Mouse (Mus musculus): ENCODE measurements around the gene Grb2. TPM values are rescaled to one million over a fixed set of nuclear protein-coding genes. Genes with fewer than 3 reads are reported as not detected.
"Not testable (repeated sequence)": the region's sequence is repeated elsewhere in the genome, so short reads cannot be mapped to it uniquely, and the experiment has no call there.

Gene Grb2
- polyA plus RNA-seq, 1 experiment from 2014 or later, result 79.6 TPM

GRCm38 (mm10) chr11:115647459-115647858 is 60.9 kb downstream of the Grb2 start:
- DNase-seq (ENCODE audit: extremely low spot score, low spot score), result no peak
- Histone ChIP-seq H3K9me3 (no peaks in the 10 kb centered on the region), H3K27me3 (ENCODE audit: poor library complexity, severe bottlenecking) (no peaks in the 10 kb centered on the region), H3K36me3 (replicated peaks) (peaks cover 73% of the 10 kb centered on the region), H3K4me3 (no peak overlapping the region), H3K27ac (no peak overlapping the region), H3K4me1 (0 out of 2 replicates have a peak, but pooled peaks cover 5% of the 10 kb centered on the region)
- 73% methylated on average over 6 of the region's 6 CpGs for WGBS

DNA sequence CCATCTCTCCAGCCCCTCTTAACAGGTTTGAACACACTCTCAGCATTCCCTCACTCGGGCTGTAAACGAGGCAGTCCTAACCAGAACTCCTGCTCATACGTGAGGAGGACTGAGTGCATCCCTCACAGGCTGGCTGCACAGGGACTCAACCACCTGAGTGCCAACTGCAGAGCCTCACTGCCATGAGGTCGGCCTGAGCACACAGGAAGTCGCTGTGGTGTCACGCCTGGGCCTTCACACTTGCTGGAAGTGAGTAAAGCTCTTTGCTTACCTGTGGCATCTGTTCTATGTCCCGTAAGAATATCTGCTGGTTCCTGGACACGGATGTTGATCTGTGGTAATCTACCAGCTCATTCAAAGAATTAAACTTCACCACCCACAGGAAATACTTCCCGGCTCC is 62.0 kb downstream of the Grb2 start:
- peaks cover 6% of the 10 kb centered on the region for H3K4me1 ChIP-seq
- H3K4me3 ChIP-seq, result no peak overlapping the region
- no peaks in the 10 kb centered on the region for H3K27me3 ChIP-seq (ENCODE audit: poor library complexity, severe bottlenecking)
- H3K27ac ChIP-seq, result no peak overlapping the region
- H3K9me3 ChIP-seq, result no peaks in the 10 kb centered on the region
- WGBS, result 95% methylated on average over 9 of the region's 9 CpGs
- no peak for DNase-seq (ENCODE audit: extremely low spot score, low spot score)
- H3K36me3 ChIP-seq (replicated peaks), result peaks cover 71% of the 10 kb centered on the region

DNA sequence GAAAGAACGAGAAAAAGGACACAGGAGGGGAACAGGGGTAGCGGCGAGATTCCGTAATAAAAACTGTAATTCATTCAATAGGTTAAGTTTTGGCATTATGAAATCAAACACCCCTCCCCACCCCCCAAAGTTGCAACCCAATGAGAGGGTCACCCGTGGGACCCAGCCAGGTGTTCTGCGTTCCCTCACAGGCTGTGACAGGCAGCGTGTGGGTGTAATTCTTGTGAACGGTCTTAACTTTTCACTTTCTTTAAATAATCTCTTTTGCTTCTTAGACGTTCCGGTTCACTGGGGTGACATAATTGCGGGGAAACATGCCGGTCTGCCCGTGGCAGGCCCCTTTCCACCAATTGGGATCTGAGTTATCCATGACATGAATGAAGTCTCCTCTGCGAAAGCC is 62.9 kb downstream of the Grb2 start:
- not testable (repeated sequence) for H3K27ac ChIP-seq; H3K9me3 ChIP-seq; DNase-seq (ENCODE audit: extremely low spot score, low spot score); H3K27me3 ChIP-seq (ENCODE audit: poor library complexity, severe bottlenecking); H3K4me3 ChIP-seq
- H3K4me1 ChIP-seq, result peaks cover 13% of the 10 kb centered on the region
- 93% methylated on average over 14 of the region's 14 CpGs for WGBS
- H3K36me3 ChIP-seq (replicated peaks), result peaks cover 68% of the 10 kb centered on the region

DNA sequence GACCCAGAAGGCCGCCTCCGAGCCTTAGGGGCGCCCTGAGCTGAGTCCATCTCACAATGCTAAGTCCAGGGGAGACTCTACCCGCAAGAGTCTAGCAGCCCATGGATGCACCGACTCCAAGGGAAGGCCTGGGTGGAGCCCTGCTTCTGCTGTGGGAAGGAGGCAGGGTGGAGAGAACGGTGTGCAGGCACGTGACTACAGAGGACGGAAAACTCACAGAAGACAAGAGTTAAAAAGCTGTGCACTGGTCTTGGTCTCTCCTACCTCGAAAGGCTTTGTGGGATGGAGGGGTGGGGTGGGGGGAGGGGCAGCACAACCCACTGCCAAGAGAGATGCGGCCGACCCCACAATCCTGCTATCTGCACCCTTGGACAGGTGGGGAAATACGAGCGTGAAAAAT is 64.1 kb downstream of the Grb2 start:
- Histone ChIP-seq H3K4me1 (peaks cover 8% of the 10 kb centered on the region), H3K36me3 (replicated peaks) (peaks cover 59% of the 10 kb centered on the region), H3K27ac (no peak overlapping the region), H3K4me3 (no peak overlapping the region), H3K27me3 (ENCODE audit: poor library complexity, severe bottlenecking) (no peaks in the 10 kb centered on the region), H3K9me3 (no peaks in the 10 kb centered on the region)
- 92% methylated on average over 13 of the region's 13 CpGs for WGBS
- no peak for DNase-seq (ENCODE audit: extremely low spot score, low spot score)

GRCm38 (mm10) chr11:115643265-115643664 is 65.1 kb downstream of the Grb2 start:
- no peaks in the 10 kb centered on the region for H3K27me3 ChIP-seq (ENCODE audit: poor library complexity, severe bottlenecking)
- DNase-seq (ENCODE audit: extremely low spot score, low spot score), result no peak
- 86% methylated on average over 10 of the region's 10 CpGs for WGBS
- H3K9me3 ChIP-seq, result no peaks in the 10 kb centered on the region
- no peak overlapping the region for H3K4me3 ChIP-seq
- H3K36me3 ChIP-seq (replicated peaks), result peaks cover 49% of the 10 kb centered on the region
- no peak overlapping the region for H3K27ac ChIP-seq
- H3K4me1 ChIP-seq, result peaks cover 8% of the 10 kb centered on the region

- no peak overlapping the region for H3K27ac ChIP-seq
- H3K9me3 ChIP-seq, result no peaks in the 10 kb centered on the region
- DNase-seq (ENCODE audit: extremely low spot score, low spot score), result no peak
- H3K4me1 ChIP-seq, result peaks cover 8% of the 10 kb centered on the region
- no peaks in the 10 kb centered on the region for H3K27me3 ChIP-seq (ENCODE audit: poor library complexity, severe bottlenecking)
- H3K4me3 ChIP-seq, result no peak overlapping the region
- H3K36me3 ChIP-seq (replicated peaks), result peaks cover 44% of the 10 kb centered on the region
- WGBS, result 95% methylated on average over 2 of the region's 2 CpGs
Observed at GRCm38 (mm10) chr11:115642705-115643104, 65.7 kb downstream of the Grb2 start.

DNA sequence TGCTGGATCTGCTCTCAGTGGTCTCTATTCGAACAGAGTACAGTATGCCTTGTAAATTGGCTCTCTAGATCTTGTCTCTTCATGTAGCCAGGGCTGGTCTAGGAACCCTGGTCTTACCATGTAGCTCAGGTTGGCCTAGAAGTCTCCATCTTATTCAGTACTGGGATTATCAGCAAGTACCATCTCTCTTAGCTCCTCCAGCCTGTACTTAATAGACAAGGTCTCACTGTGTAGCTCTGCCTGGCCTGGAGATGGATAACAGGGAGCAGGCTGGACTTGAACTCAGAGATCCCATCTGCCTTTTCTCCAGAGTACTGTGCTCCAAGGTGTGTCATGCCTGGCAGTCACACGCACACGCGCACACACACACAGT is 66.7 kb downstream of the Grb2 start:
- Histone ChIP-seq H3K9me3 (no peaks in the 10 kb centered on the region), H3K4me1 (peaks cover 8% of the 10 kb centered on the region)

GRCm38 (mm10) chr11:115640978-115641663 is 67.3 kb downstream of the Grb2 start:
- WGBS, result 60% methylated on average over 14 of the region's 14 CpGs
- Histone ChIP-seq H3K9me3 (no peaks in the 10 kb centered on the region), H3K4me1 (peaks cover 8% of the 10 kb centered on the region), H3K27ac (no peak overlapping the region), H3K4me3 (no peak overlapping the region), H3K27me3 (ENCODE audit: poor library complexity, severe bottlenecking) (no peaks in the 10 kb centered on the region), H3K36me3 (replicated peaks) (peaks cover 31% of the 10 kb centered on the region)
- no peak for DNase-seq (ENCODE audit: extremely low spot score, low spot score)

More for the DNA sequence above, 66.7 kb downstream of the Grb2 start:
- Histone ChIP-seq H3K36me3 (replicated peaks) (peaks cover 36% of the 10 kb centered on the region), H3K27me3 (ENCODE audit: poor library complexity, severe bottlenecking) (no peaks in the 10 kb centered on the region), H3K4me3 (no peak overlapping the region), H3K27ac (no peak overlapping the region)
- 85% methylated on average over 4 of the region's 4 CpGs for WGBS
- no peak for DNase-seq (ENCODE audit: extremely low spot score, low spot score)

GRCm38 (mm10) chr11:115640311-115640828 is 68.0 kb downstream of the Grb2 start:
- H3K36me3 ChIP-seq (replicated peaks), result peaks cover 24% of the 10 kb centered on the region
- no peaks in the 10 kb centered on the region for H3K9me3 ChIP-seq
- WGBS, result 83% methylated on average over 3 of the region's 4 CpGs
- H3K4me3 ChIP-seq, result no peak overlapping the region
- H3K27me3 ChIP-seq (ENCODE audit: poor library complexity, severe bottlenecking), result no peaks in the 10 kb centered on the region
- DNase-seq (ENCODE audit: extremely low spot score, low spot score), result no peak
- H3K4me1 ChIP-seq, result peaks cover 8% of the 10 kb centered on the region
- no peak overlapping the region for H3K27ac ChIP-seq

DNA sequence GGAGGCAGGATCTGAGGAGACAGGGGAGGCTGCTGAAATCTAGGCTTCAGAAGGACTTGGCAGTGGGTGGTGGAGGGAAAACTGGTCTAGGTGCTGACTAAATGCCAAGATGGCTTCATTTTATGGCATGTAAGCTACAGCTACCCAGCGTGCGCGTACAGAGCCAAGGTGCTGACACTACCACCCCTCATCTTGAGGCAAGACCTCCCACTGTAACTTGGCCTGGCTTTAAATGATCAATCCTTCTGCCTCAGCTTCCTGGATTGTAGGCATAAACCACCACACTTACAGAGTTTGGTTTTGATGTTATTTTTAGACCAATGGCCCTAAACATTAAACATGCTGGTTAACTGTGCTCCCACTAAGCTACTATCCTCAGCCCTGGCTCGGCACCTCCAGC is 68.9 kb downstream of the Grb2 start:
- Histone ChIP-seq H3K27me3 (ENCODE audit: poor library complexity, severe bottlenecking) (no peaks in the 10 kb centered on the region), H3K4me3 (no peak overlapping the region), H3K27ac (no peak overlapping the region), H3K36me3 (replicated peaks) (peaks cover 18% of the 10 kb centered on the region), H3K9me3 (no peaks in the 10 kb centered on the region), H3K4me1 (peaks cover 8% of the 10 kb centered on the region)
- 91% methylated on average over 4 of the region's 4 CpGs for WGBS
- DNase-seq (ENCODE audit: extremely low spot score, low spot score), result no peak

DNA sequence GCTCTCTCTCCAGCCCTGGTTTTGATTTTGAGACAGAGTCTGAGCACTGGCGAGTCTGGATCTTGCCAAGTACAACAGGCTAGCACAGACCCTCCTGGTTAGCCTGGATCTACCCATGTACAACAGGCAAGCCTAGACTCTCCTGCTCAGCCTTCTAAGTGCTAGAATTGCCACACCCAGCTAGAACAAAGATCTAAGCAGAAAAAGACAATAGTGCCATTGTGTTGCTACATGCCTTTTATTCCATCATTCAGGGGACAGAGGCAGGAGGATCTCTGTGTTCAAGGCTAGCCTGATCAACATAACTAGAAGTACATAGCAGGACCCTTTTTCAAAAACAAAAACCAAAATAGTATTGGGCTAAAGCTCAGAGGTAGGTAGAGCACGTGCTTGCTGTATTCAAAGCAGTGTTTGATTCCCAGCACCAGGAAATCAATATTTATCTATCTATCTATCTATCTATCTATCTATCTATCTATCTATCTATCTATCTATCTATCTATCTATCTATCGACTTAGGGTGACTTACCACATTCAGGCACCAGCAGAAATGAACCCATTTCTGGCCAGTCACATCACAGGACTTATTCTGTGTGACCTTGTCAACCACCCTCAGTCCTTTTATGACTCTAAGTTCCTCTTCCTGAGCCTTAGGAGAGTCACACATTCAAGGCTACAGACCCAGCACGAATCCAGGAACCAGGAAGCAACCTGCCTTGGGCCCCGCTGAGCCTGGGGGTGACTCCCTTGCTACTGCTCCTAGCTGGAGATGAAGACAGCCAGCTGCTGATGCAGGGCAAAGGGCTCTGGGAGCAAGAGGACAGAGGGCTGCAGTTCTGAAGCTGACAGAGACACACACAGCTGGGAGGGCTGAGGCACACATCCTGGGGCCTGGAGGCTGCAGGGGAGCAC is 69.6 kb downstream of the Grb2 start:
- H3K9me3 ChIP-seq, result no peaks in the 10 kb centered on the region
- H3K4me1 ChIP-seq, result peaks cover 8% of the 10 kb centered on the region
- no peak overlapping the region for H3K4me3 ChIP-seq
- DNase-seq (ENCODE audit: extremely low spot score, low spot score), result no peak
- 86% methylated on average over 5 of the region's 5 CpGs for WGBS
- H3K27me3 ChIP-seq (ENCODE audit: poor library complexity, severe bottlenecking), result no peaks in the 10 kb centered on the region
- peaks cover 11% of the 10 kb centered on the region for H3K36me3 ChIP-seq (replicated peaks)
- H3K27ac ChIP-seq, result no peak overlapping the region; the same call in 1 of the 2 replicates

DNA sequence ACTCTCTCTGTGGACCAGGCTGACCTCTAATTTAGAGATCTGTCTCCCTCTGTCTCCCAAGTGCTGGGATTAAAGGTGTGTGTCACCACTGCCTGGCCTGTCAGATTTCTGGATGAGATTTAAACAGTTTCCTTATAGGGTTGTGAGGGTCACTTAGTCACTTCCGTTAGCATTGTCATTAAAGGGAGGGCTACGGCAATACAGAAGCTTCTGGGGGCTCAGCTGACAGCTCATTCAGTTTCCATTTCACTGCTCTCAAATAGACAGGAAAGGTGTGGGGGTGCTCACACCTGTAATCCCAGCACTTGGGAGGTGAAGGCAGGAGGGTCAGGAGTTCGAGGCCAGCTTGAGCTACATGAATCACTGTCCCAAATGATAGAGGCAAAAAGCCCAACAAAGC is 71.4 kb downstream of the Grb2 start:
- H3K4me3 ChIP-seq, result no peak overlapping the region
- no peaks in the 10 kb centered on the region for H3K9me3 ChIP-seq
- H3K4me1 ChIP-seq, result peaks cover 8% of the 10 kb centered on the region
- 82% methylated on average over 3 of the region's 3 CpGs for WGBS
- no peak for DNase-seq (ENCODE audit: extremely low spot score, low spot score)
- no peaks in the 10 kb centered on the region for H3K36me3 ChIP-seq (replicated peaks)
- H3K27ac ChIP-seq, result no peak overlapping the region
- no peaks in the 10 kb centered on the region for H3K27me3 ChIP-seq (ENCODE audit: poor library complexity, severe bottlenecking)

DNA sequence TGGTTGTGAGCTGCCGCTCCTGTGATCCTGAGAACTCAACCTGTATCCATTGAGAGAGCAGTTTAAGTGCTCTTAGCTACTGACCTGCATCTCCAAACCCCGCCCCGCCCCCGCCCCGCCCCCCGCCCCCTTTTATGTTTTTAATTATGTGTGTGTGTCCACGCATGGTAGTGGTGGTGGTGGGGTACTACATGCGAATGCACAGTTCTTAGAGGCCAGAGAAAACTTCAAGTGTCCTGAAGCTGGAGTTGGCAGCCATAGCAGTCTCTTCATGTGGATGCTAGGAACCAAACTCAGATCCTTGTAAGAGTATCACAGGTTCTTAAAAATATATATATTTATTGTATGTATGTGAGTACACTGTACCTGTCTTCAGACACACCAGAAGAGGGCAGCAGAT is 72.9 kb downstream of the Grb2 start:
- no peaks in the 10 kb centered on the region for H3K27me3 ChIP-seq (ENCODE audit: poor library complexity, severe bottlenecking)
- no peak overlapping the region for H3K4me3 ChIP-seq
- 73% methylated on average over 8 of the region's 8 CpGs for WGBS
- peaks cover 6% of the 10 kb centered on the region for H3K4me1 ChIP-seq
- no peak overlapping the region for H3K27ac ChIP-seq
- no peaks in the 10 kb centered on the region for H3K9me3 ChIP-seq
- DNase-seq (ENCODE audit: extremely low spot score, low spot score), result no peak
- H3K36me3 ChIP-seq (replicated peaks), result no peaks in the 10 kb centered on the region
